Mouse (Mus musculus) E14TG2a.4 (cell line): ENCODE results near the gene Hoxb1.

Source experiments
- H3K27me3 ChIP-seq: 2 replicates; pipeline ENCODE4 v1.6.1; 2014; ENCODE audit warnings: low read length, control low read depth; ENCODE audit not compliant: insufficient read depth
- H3K36me3 ChIP-seq: 2 replicates; pipeline ENCODE4 v1.6.1; 2014; ENCODE audit warnings: low read length, control low read depth; ENCODE audit not compliant: insufficient read depth
- H3K4me1 ChIP-seq: replicated peaks from 2 replicates; pipeline ENCODE4 v1.6.1; 2014; ENCODE audit warnings: low read depth, low read length, control low read depth
- H3K4me3 ChIP-seq: replicated peaks from 2 replicates; pipeline ENCODE4 v1.5.1; 2014; ENCODE audit warnings: mild to moderate bottlenecking, low read length
- H3K9me3 ChIP-seq: 2 replicates; pipeline ENCODE4 v1.6.1; 2014; ENCODE audit warnings: low read length, control low read depth
- CTCF ChIP-seq: conservative IDR thresholded peaks from 2 replicates; pipeline ENCODE4 v1.5.1; 2014; ENCODE audit warnings: low read length
- NANOG ChIP-seq: IDR thresholded peaks from 2 replicates; pipeline ENCODE4 v1.6.1; 2014; ENCODE audit warnings: borderline replicate concordance, low read length, mixed read lengths
- POU5F1 ChIP-seq: IDR thresholded peaks from 2 replicates; pipeline ENCODE4 v1.6.1; 2014; ENCODE audit warnings: low read length, borderline replicate concordance

The Hoxb1 gene

GRCm38 (mm10) chr11:96350341-96350624, 15.3 kb upstream of the Hoxb1 start, which contains the start of gene Hoxb2:
Gene Hoxb2, plus strand, starts transcription at chr11:96350525.
- H3K4me1 ChIP-seq: peaks cover 52% of the 10 kb centered on the region
- peaks cover 93% of the 10 kb centered on the region for H3K27me3 ChIP-seq
- H3K4me3 ChIP-seq: no peak within 1 kb of the TSS
- TF ChIP-seq POU5F1: no peak
- no peak for TF ChIP-seq NANOG
- TF ChIP-seq CTCF: no peak
- H3K36me3 ChIP-seq: no peaks in the 10 kb centered on the region
- no peaks in the 10 kb centered on the region for H3K9me3 ChIP-seq

GRCm38 (mm10) chr11:96350791-96351190, 14.8 kb upstream of the Hoxb1 start:
- no peaks in the 10 kb centered on the region for H3K9me3 ChIP-seq
- no peak for TF ChIP-seq POU5F1
- no peak for TF ChIP-seq CTCF
- TF ChIP-seq NANOG: no peak
- H3K4me1 ChIP-seq: peaks cover 49% of the 10 kb centered on the region
- H3K4me3 ChIP-seq: no peak overlapping the region
- H3K36me3 ChIP-seq: no peaks in the 10 kb centered on the region
- peaks cover 92% of the 10 kb centered on the region for H3K27me3 ChIP-seq

GRCm38 (mm10) chr11:96351312-96351711, 14.2 kb upstream of the Hoxb1 start:
- no peak for TF ChIP-seq POU5F1
- H3K27me3 ChIP-seq: peaks cover 92% of the 10 kb centered on the region
- H3K4me3 ChIP-seq: no peak overlapping the region
- no peaks in the 10 kb centered on the region for H3K36me3 ChIP-seq
- peaks cover 44% of the 10 kb centered on the region for H3K4me1 ChIP-seq
- no peaks in the 10 kb centered on the region for H3K9me3 ChIP-seq

GRCm38 (mm10) chr11:96351831-96352230, 13.7 kb upstream of the Hoxb1 start:
- Histone ChIP-seq H3K27me3 (peaks cover 91% of the 10 kb centered on the region), H3K9me3 (no peaks in the 10 kb centered on the region), H3K4me1 (peaks cover 39% of the 10 kb centered on the region), H3K36me3 (no peaks in the 10 kb centered on the region), H3K4me3 (no peak overlapping the region)
- TF ChIP-seq NANOG (no peak), CTCF (no peak), POU5F1 (no peak)

- Histone ChIP-seq H3K9me3 (no peaks in the 10 kb centered on the region), H3K4me3 (peak overlapping the region; percentile 56), H3K4me1 (peaks cover 39% of the 10 kb centered on the region), H3K36me3 (no peaks in the 10 kb centered on the region), H3K27me3 (peaks cover 95% of the 10 kb centered on the region)
- TF ChIP-seq POU5F1 (no peak), NANOG (no peak), CTCF (no peak)
Observed at GRCm38 (mm10) chr11:96352691-96353521, 12.6 kb upstream of the Hoxb1 start.

GRCm38 (mm10) chr11:96353522-96353841, 12.1 kb upstream of the Hoxb1 start:
- Histone ChIP-seq H3K27me3 (peaks cover 93% of the 10 kb centered on the region), H3K4me1 (peaks cover 39% of the 10 kb centered on the region)
- TF ChIP-seq POU5F1 (no peak), NANOG (no peak), CTCF (no peak)

GRCm38 (mm10) chr11:96353939-96354338, 11.6 kb upstream of the Hoxb1 start:
- peaks cover 93% of the 10 kb centered on the region for H3K27me3 ChIP-seq
- H3K4me1 ChIP-seq: peaks cover 39% of the 10 kb centered on the region
- peak overlapping the region; percentile 70; the same call in 1 of the 2 replicates for H3K4me3 ChIP-seq
- H3K36me3 ChIP-seq: no peaks in the 10 kb centered on the region
- no peaks in the 10 kb centered on the region for H3K9me3 ChIP-seq
- TF ChIP-seq POU5F1: no peak
- no peak for TF ChIP-seq CTCF

More at GRCm38 (mm10) chr11:96353522-96353841, 12.1 kb upstream of the Hoxb1 start:
- no peaks in the 10 kb centered on the region for H3K9me3 ChIP-seq
- peak overlapping the region; percentile 56 for H3K4me3 ChIP-seq
- H3K36me3 ChIP-seq: no peaks in the 10 kb centered on the region

GRCm38 (mm10) chr11:96354376-96354775, 11.2 kb upstream of the Hoxb1 start:
- Histone ChIP-seq H3K4me1 (peaks cover 39% of the 10 kb centered on the region), H3K4me3 (peak overlapping the region; percentile 70), H3K9me3 (no peaks in the 10 kb centered on the region), H3K27me3 (peaks cover 92% of the 10 kb centered on the region), H3K36me3 (no peaks in the 10 kb centered on the region)
- TF ChIP-seq NANOG: no peak
- TF ChIP-seq CTCF: no peak
- TF ChIP-seq POU5F1: no peak

GRCm38 (mm10) chr11:96354801-96355311, 10.7 kb upstream of the Hoxb1 start:
- peaks cover 92% of the 10 kb centered on the region for H3K27me3 ChIP-seq
- H3K4me3 ChIP-seq: peak overlapping the region; percentile 70
- no peaks in the 10 kb centered on the region for H3K9me3 ChIP-seq
- no peaks in the 10 kb centered on the region for H3K36me3 ChIP-seq
- TF ChIP-seq NANOG (no peak), CTCF (no peak), POU5F1 (no peak)
- peaks cover 35% of the 10 kb centered on the region for H3K4me1 ChIP-seq
